Mouse (Mus musculus) 3T3-L1 (cell line): ENCODE measurements around the gene Ptpn11.

Experiments used
- DNase-seq: peaks from one replicate; pipeline ENCODE4 v3.0.0-alpha.2; 2015; ENCODE audit warnings: low read depth, low spot score

Gene Ptpn11

GRCm38 (mm10) chr5:121129254-121129653 is 61.9 kb downstream of the Ptpn11 start:
- no peak for DNase-seq

GRCm38 (mm10) chr5:121126051-121126450 is 65.1 kb downstream of the Ptpn11 start:
- DNase-seq = peak; percentile 47

GRCm38 (mm10) chr5:121125563-121125962 is 65.6 kb downstream of the Ptpn11 start:
- no peak for DNase-seq

- peak; percentile 40 for DNase-seq
These were observed 66.7 kb downstream of the Ptpn11 start for GRCm38 (mm10) chr5:121124208-121125185.

- no peak for DNase-seq
These were observed 67.8 kb downstream of the Ptpn11 start for GRCm38 (mm10) chr5:121123399-121123798.

GRCm38 (mm10) chr5:121122577-121122976 is 68.6 kb downstream of the Ptpn11 start:
- DNase-seq = no peak

GRCm38 (mm10) chr5:121122036-121122435 is 69.2 kb downstream of the Ptpn11 start:
- DNase-seq = no peak

- no peak for DNase-seq
These were observed 71.7 kb downstream of the Ptpn11 start for GRCm38 (mm10) chr5:121119331-121120034.

- DNase-seq = no peak
These were observed 72.9 kb downstream of the Ptpn11 start for GRCm38 (mm10) chr5:121118345-121118744.

- DNase-seq = no peak
These were observed 74.3 kb downstream of the Ptpn11 start for GRCm38 (mm10) chr5:121116941-121117340.

- DNase-seq = no peak
These were observed 75.6 kb downstream of the Ptpn11 start for GRCm38 (mm10) chr5:121115391-121116157.

- no peak for DNase-seq
These were observed 77.0 kb downstream of the Ptpn11 start for GRCm38 (mm10) chr5:121114151-121114550.

- DNase-seq = no peak
These were observed 78.8 kb downstream of the Ptpn11 start for GRCm38 (mm10) chr5:121112390-121112789.

GRCm38 (mm10) chr5:121111106-121111915 is 79.9 kb downstream of the Ptpn11 start:
- no peak for DNase-seq

- DNase-seq = no peak
These were observed 82.0 kb downstream of the Ptpn11 start for GRCm38 (mm10) chr5:121109185-121109584.

GRCm38 (mm10) chr5:121106913-121107312 is 84.3 kb downstream of the Ptpn11 start:
- DNase-seq = no peak

GRCm38 (mm10) chr5:121100886-121101580 is 90.2 kb downstream of the Ptpn11 start:
- peak; percentile 33 for DNase-seq

GRCm38 (mm10) chr5:121100095-121100494 is 91.1 kb downstream of the Ptpn11 start:
- DNase-seq = no peak

- DNase-seq = no peak
These were observed 93.2 kb downstream of the Ptpn11 start for GRCm38 (mm10) chr5:121097970-121098369.

GRCm38 (mm10) chr5:121096744-121097143 is 94.5 kb downstream of the Ptpn11 start:
- no peak for DNase-seq
